Mouse (Mus musculus) midbrain, embryonic 16.5 days (tissue): Measurements from ENCODE around the gene Pmp22. TPM values are rescaled to one million over a fixed set of nuclear protein-coding genes. Genes with fewer than 3 reads are reported as not detected.

Experiments used
- ATAC-seq: fragments of 200-750 bp; cut with Nextera tagmentation; 2 replicates; pipeline ENCODE4 v1.8.0; 2017; ENCODE audit warnings: moderate TSS enrichment
- H3K27ac ChIP-seq: fragments of 300-500 bp; sonication (generic); 2 replicates; pipeline ENCODE4 v1.5.1; 2014; ENCODE audit warnings: mild to moderate bottlenecking, low read length, mixed read lengths
- H3K27me3 ChIP-seq: fragments of 300-500 bp; sonication (generic); 2 replicates; pipeline ENCODE4 v1.6.1; 2014; ENCODE audit warnings: low read depth, low read length, mixed read lengths; ENCODE audit not compliant: control insufficient read depth, insufficient read depth
- H3K36me3 ChIP-seq: fragments of 300-500 bp; sonication (generic); 2 replicates; pipeline ENCODE4 v1.6.1; 2014; ENCODE audit warnings: mild to moderate bottlenecking, low read length, moderate library complexity, mixed read lengths; ENCODE audit not compliant: control insufficient read depth, insufficient read depth
- H3K4me1 ChIP-seq: fragments of 300-500 bp; sonication (generic); 2 replicates; pipeline ENCODE4 v1.6.1; 2014; ENCODE audit warnings: mild to moderate bottlenecking, low read length, mixed read lengths; ENCODE audit not compliant: control insufficient read depth, insufficient read depth
- H3K4me2 ChIP-seq: fragments of 300-500 bp; sonication (generic); 2 replicates; pipeline ENCODE4 v1.6.1; 2014; ENCODE audit warnings: mild to moderate bottlenecking, low read length, mixed read lengths
- H3K4me3 ChIP-seq: fragments of 300-500 bp; sonication (generic); 2 replicates; pipeline ENCODE4 v1.5.1; 2014; ENCODE audit warnings: low read depth, mild to moderate bottlenecking, low read length, moderate library complexity, mixed read lengths
- H3K9ac ChIP-seq: fragments of 300-500 bp; sonication (generic); 2 replicates; pipeline ENCODE4 v1.6.1; 2014; ENCODE audit warnings: low read depth, low read length, mixed read lengths
- H3K9me3 ChIP-seq: fragments of 300-500 bp; sonication (generic); replicated peaks from 2 replicates; pipeline ENCODE4 v1.6.1; 2014; ENCODE audit warnings: mild to moderate bottlenecking, low read length, mixed read lengths; ENCODE audit not compliant: control insufficient read depth, poor library complexity, severe bottlenecking
- WGBS: fragments of 180-500 bp; shearing (Covaris S2); extraction: QIAGEN DNeasy Blood & Tissue Kit; methylation state at CpG from one replicate; pipeline ENCODE4 v1.1.7; 2014; 5-methylcytosine and 5-hydroxymethylcytosine counted together
- polyA plus RNA-seq: library from polyadenylated mRNA; unstranded; fragments of >200 nt; fragmentation: Nextera tagmentation; extraction: Ambion mirVana; gene quantifications from 2 replicates; pipeline ENCODE4 v1.2.1, GENCODE M21; 2015

Pmp22 gene
- polyA plus RNA-seq, 1 experiment from 2014 or later, result 23.6 TPM

DNA sequence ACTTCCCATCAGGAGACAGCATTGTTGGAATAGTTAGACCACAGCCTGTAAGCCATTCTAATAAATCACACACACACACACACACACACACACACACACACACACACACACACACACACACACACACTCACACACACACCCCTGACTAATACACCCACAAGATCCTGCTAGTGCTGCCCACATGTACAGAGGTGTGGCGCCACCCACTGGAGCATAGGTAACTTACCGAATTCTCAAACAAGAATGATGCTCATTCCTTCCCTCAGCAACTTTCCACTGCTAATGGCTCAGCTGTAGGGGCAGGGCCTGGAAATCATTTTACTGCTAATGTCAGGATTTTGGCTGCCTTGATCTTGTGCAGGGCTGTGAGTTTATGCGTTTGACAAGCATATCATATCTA, 46.5 kb downstream of the Pmp22 start:
- Histone ChIP-seq H3K4me2 (no peak overlapping the region), H3K27ac (no peak overlapping the region), H3K36me3 (no peaks in the 10 kb centered on the region), H3K4me3 (no peak overlapping the region), H3K4me1 (no peaks in the 10 kb centered on the region), H3K27me3 (no peaks in the 10 kb centered on the region), H3K9ac (no peak overlapping the region), H3K9me3 (no peaks in the 10 kb centered on the region)
- no peak for ATAC-seq
- 44% methylated on average over 3 of the region's 3 CpGs for whole genome bisulfite sequencing

GRCm38 (mm10) chr11:63176416-63176815, 47.6 kb downstream of the Pmp22 start:
- Histone ChIP-seq H3K9me3 (no peaks in the 10 kb centered on the region), H3K4me2 (no peak overlapping the region), H3K27me3 (no peaks in the 10 kb centered on the region), H3K27ac (no peak overlapping the region), H3K4me1 (no peaks in the 10 kb centered on the region; the same call in 1 of the 2 replicates), H3K36me3 (no peaks in the 10 kb centered on the region), H3K9ac (no peak overlapping the region), H3K4me3 (no peak overlapping the region)
- ATAC-seq, result no peak
- 68% methylated on average over 7 of the region's 7 CpGs for WGBS

DNA sequence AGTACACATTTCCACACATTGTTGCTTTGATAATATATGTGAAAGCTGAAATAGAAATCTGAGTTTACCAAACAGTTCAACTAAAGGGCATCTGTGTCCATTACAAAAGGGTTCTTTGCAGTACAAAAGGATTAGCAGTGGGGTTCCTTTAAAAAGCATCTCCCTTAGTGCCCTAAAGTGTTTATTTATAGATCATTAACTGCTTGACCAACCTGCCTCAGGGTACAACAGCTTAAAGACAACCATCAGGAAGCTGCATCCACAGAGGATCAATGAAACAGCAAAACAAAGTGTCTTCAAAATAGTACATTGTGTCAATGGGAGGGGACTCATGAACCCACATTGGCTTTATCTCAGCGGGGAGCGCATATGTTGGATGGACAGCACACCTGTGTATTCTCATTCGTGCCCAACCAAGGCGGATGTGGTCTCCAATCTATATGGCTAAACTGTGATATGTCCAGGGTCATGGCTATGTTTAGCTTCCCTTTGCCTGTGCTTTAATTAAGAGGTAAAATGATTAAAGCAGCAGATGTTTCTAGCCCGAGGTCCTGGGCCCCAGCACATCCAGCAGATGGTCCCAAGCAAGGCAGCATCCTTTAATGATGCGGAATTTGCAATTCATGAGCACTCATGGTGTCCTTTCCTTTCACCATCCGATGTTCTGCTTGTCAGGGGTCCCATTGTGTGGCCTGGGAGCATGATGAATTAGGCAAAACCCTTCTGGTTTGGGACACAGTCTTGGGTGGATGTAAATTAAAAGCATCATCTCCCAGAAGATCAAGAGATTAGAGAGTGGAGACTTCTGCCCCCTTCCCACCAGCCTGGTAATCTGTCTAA, 51.7 kb downstream of the Pmp22 start:
- H3K36me3 ChIP-seq, result no peaks in the 10 kb centered on the region
- H3K4me2 ChIP-seq, result no peak overlapping the region
- 23% methylated on average over 7 of the region's 7 CpGs for WGBS
- H3K9ac ChIP-seq, result no peak overlapping the region
- no peak overlapping the region for H3K4me3 ChIP-seq
- H3K4me1 ChIP-seq, result no peaks in the 10 kb centered on the region; the same call in 1 of the 2 replicates
- ATAC-seq, result 0 out of 2 replicates have a peak, but pooled peaks have one; percentile 28
- no peak overlapping the region for H3K27ac ChIP-seq
- no peaks in the 10 kb centered on the region for H3K9me3 ChIP-seq
- no peaks in the 10 kb centered on the region for H3K27me3 ChIP-seq

GRCm38 (mm10) chr11:63188803-63189202, 60.0 kb downstream of the Pmp22 start:
- H3K4me2 ChIP-seq, result no peak overlapping the region
- H3K27me3 ChIP-seq, result no peaks in the 10 kb centered on the region
- 84% methylated on average over 7 of the region's 7 CpGs for WGBS
- ATAC-seq, result no peak
- H3K27ac ChIP-seq, result no peak overlapping the region
- no peak overlapping the region for H3K4me3 ChIP-seq
- no peak overlapping the region for H3K9ac ChIP-seq
- H3K9me3 ChIP-seq, result no peaks in the 10 kb centered on the region
- H3K4me1 ChIP-seq, result no peaks in the 10 kb centered on the region
- no peaks in the 10 kb centered on the region for H3K36me3 ChIP-seq

DNA sequence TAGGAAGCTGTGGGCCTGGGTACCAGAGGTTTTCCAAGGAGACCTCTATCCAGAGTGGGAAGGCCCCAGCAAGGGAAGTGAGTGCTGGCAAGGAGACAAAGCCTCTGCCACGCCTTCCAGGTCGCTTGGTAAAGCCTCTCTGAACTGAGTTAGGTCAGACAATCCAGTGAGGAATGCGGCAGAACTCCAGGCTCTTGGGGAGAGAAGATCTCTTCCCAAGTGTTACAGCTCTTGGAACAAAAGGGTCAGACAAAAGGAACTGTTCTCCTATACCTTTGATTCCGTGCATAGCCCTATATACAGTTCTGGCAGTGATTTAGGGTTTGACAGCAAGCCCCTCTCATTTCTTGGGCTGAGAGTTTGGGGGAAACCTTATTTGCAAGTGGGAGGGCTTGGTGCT, 69.3 kb downstream of the Pmp22 start:
- Histone ChIP-seq H3K27me3 (no peaks in the 10 kb centered on the region), H3K9ac (no peak overlapping the region), H3K9me3 (no peaks in the 10 kb centered on the region; the same call in 1 of the 2 replicates), H3K27ac (no peak overlapping the region), H3K4me2 (no peak overlapping the region), H3K4me3 (no peak overlapping the region), H3K36me3 (no peaks in the 10 kb centered on the region), H3K4me1 (no peaks in the 10 kb centered on the region)
- 21% methylated on average over 4 of the region's 4 CpGs for WGBS
- no peak for ATAC-seq

DNA sequence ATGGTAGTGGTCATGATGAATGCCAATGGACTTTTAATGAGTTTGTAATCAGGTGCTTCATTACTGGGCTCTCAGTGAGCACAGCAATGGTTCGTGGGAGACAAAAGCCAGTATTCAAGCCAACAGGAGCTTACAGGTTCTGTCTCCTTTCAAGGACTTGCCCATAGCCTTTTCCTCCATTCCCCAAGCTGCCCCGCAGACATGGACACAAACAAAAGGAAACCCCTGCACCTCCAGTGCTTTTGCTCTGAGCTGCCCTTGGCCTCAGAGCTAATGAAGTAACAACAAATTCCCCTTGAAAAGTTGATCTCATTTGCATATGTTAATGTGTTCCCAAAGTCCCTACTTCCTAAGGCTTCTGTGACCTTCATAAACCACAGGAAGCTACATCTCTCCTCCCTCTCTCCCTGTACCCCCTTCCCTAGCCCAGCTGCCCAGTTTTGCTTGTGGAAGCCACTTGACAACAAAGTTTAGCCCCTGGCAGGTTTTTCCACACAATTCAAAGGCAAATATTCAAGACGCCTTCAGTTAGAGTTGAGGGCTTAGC, 73.3 kb downstream of the Pmp22 start:
- Histone ChIP-seq H3K27ac (no peak overlapping the region), H3K36me3 (no peaks in the 10 kb centered on the region), H3K4me3 (no peak overlapping the region), H3K4me2 (no peak overlapping the region), H3K9me3 (no peaks in the 10 kb centered on the region; the same call in 1 of the 2 replicates), H3K27me3 (no peaks in the 10 kb centered on the region), H3K4me1 (no peaks in the 10 kb centered on the region), H3K9ac (no peak overlapping the region)
- WGBS, result 63% methylated on average over 3 of the region's 3 CpGs
- no peak for ATAC-seq

Other genes starting within 250 kb of the Pmp22 start
- 63.9 and 68.0 TPM in 2 replicates for gene Tvp23b, start 249.5 kb upstream of the Pmp22 start, polyA plus RNA-seq
- gene Cdrt4, start 177.8 kb upstream of the Pmp22 start, polyA plus RNA-seq, result not detected in 2 replicates
- not detected in 2 replicates for gene Tekt3, start 67.3 kb upstream of the Pmp22 start, polyA plus RNA-seq